Mouse (Mus musculus): ENCODE data around the gene Pla2g1b.
"Not testable (repeated sequence)": the region's sequence is repeated elsewhere in the genome, so short reads cannot be mapped to it uniquely, and the experiment has no call there.

Gene Pla2g1b

GRCm38 (mm10) chr5:115506454-115507201 is 40.6 kb downstream of the Pla2g1b start, which contains the start of gene Pxn:
Pxn (plus strand) TSS chr5:115506676.
- peak; percentile 88 for DNase-seq (ENCODE audit: low spot score)

GRCm38 (mm10) chr5:115507267-115507980 is 41.4 kb downstream of the Pla2g1b start:
- no peak for DNase-seq (ENCODE audit: low spot score)

- DNase-seq (ENCODE audit: low spot score): no peak
Observed at GRCm38 (mm10) chr5:115507981-115508858, 42.2 kb downstream of the Pla2g1b start.

GRCm38 (mm10) chr5:115508859-115509147 is 42.7 kb downstream of the Pla2g1b start:
- DNase-seq (ENCODE audit: low spot score): no peak

GRCm38 (mm10) chr5:115509321-115509761 is 43.3 kb downstream of the Pla2g1b start:
- DNase-seq (ENCODE audit: low spot score): no peak

- no peak for DNase-seq (ENCODE audit: low spot score)
Observed at GRCm38 (mm10) chr5:115509790-115510689, 44.0 kb downstream of the Pla2g1b start.

- no peak for DNase-seq (ENCODE audit: low spot score)
Observed at GRCm38 (mm10) chr5:115512375-115512774, 46.3 kb downstream of the Pla2g1b start.

GRCm38 (mm10) chr5:115513246-115513645 is 47.2 kb downstream of the Pla2g1b start:
- no peak for DNase-seq (ENCODE audit: low spot score)

GRCm38 (mm10) chr5:115513721-115514120 is 47.7 kb downstream of the Pla2g1b start:
- no peak for DNase-seq (ENCODE audit: low spot score)

GRCm38 (mm10) chr5:115514346-115514745 is 48.3 kb downstream of the Pla2g1b start:
- no peak for DNase-seq (ENCODE audit: low spot score)

GRCm38 (mm10) chr5:115514896-115515587 is 49.0 kb downstream of the Pla2g1b start:
- DNase-seq (ENCODE audit: low spot score): peak; percentile 72

- DNase-seq (ENCODE audit: low spot score): no peak
Observed at GRCm38 (mm10) chr5:115516081-115516907, 50.2 kb downstream of the Pla2g1b start.

- DNase-seq (ENCODE audit: low spot score): no peak
Observed at GRCm38 (mm10) chr5:115516908-115517307, 50.8 kb downstream of the Pla2g1b start.

GRCm38 (mm10) chr5:115517501-115517900 is 51.4 kb downstream of the Pla2g1b start:
- DNase-seq (ENCODE audit: low spot score): no peak

GRCm38 (mm10) chr5:115518214-115518613 is 52.2 kb downstream of the Pla2g1b start:
- not testable (repeated sequence) for DNase-seq (ENCODE audit: low spot score)

- DNase-seq (ENCODE audit: low spot score): no peak
Observed at GRCm38 (mm10) chr5:115520325-115520869, 54.3 kb downstream of the Pla2g1b start.

- no peak for DNase-seq (ENCODE audit: low spot score)
Observed at GRCm38 (mm10) chr5:115521553-115522461, 55.7 kb downstream of the Pla2g1b start.

- no peak for DNase-seq (ENCODE audit: low spot score)
Observed at GRCm38 (mm10) chr5:115522531-115522930, 56.5 kb downstream of the Pla2g1b start.

All from MN1 (cell line).